Mouse (Mus musculus): Measurements from ENCODE around the gene Nphs1. TPM values are rescaled to one million over a fixed set of nuclear protein-coding genes. Genes with fewer than 3 reads are reported as not detected.

Gene Nphs1
- 0.22 and 0.35 TPM in 2 replicates for polyA plus RNA-seq (2014; fragmentation: Nextera tagmentation; extraction: Ambion mirVana)

DNA sequence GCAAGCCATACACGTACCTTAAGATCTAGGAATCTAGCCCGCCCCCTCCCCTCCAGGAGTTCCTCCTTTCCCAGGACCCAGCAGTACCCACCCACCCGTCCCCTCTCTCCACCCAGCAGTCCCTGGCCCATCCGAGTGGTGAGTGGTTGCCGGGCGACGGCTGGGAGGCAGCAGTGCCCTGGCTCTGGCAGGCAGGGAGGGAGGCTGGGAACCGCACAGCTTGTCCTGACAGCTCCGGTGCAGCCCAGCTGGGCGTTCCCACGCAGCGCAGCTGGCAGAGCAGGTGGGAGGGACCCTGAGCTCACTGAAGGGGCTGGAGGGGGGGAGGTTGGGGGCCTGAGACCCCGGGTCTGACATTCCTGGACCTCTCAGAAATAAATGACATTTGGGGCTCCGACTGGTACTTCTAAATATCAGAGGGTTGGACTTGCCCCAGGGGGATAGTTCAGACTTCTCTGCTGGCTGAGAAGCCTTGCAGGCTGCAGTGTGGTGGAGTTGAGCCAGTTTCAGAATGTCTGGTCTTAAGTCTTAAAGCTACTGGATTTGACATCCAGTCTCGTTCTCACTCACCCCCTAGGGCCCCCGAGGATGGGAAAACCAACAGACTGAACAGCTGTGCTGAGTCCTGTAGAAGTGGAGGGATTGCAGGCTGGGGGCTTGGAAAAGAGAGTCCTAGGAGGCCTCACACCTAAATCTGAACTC is at the start of gene Nphs1, which contains the start of gene Kirrel2:
Gene Nphs1 (plus strand): TSS at position 687 of the 702 bp plus-strand sequence.
Gene Kirrel2 (minus strand): TSS at position 62 of the 702 bp plus-strand sequence.
- Histone ChIP-seq H3K27me3 (replicated peaks; ENCODE audit: control insufficient read depth, insufficient read depth, low read length) (peaks cover 98% of the 10 kb centered on the region), H3K4me1 (ENCODE audit: control insufficient read depth, insufficient read depth, low read length) (peaks cover 8% of the 10 kb centered on the region), H3K9ac (ENCODE audit: low read depth, low read length) (peak within 1 kb of the TSS; percentile 34; the same call in 1 of the 2 replicates), H3K27ac (replicated peaks; ENCODE audit: low read depth, low read length) (no peak within 1 kb of the TSS), H3K4me2 (ENCODE audit: low read depth, low read length) (peak within 1 kb of the TSS; percentile 37), H3K36me3 (ENCODE audit: control insufficient read depth, insufficient read depth, low read length) (no peaks in the 10 kb centered on the region), H3K4me3 (ENCODE audit: low read depth, low read length) (peak within 1 kb of the TSS; percentile 25), H3K9me3 (ENCODE audit: control insufficient read depth, low read length) (peaks cover 5% of the 10 kb centered on the region; the same call in 1 of the 2 replicates)
- WGBS: 2% methylated on average over 15 of the region's 16 CpGs
- peak; percentile 86 for ATAC-seq (ENCODE audit: low read depth)
- DNase-seq (ENCODE audit: low spot score): peak; percentile 78

DNA sequence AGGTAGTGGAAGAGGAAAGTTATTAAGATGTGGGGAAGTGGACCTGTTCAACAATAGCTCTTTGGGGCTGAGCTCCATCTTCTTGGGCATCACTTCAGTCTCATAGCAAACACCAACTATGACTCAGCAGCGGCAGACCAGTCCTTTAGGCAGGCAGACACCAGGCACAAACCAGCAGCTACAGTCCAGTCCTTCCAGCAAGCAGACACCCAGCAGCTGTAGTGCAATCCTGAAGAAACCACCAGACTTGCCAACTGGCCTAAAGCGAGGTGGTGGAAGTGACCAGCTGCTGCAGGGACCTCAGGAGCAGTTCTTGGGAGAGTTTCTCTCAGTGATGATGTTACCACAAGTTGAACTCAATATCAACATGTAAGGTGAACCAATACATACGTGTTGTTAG is 49.5 kb upstream of the Nphs1 start:
- no peaks in the 10 kb centered on the region for H3K36me3 ChIP-seq (ENCODE audit: control insufficient read depth, insufficient read depth, low read length)

DNA sequence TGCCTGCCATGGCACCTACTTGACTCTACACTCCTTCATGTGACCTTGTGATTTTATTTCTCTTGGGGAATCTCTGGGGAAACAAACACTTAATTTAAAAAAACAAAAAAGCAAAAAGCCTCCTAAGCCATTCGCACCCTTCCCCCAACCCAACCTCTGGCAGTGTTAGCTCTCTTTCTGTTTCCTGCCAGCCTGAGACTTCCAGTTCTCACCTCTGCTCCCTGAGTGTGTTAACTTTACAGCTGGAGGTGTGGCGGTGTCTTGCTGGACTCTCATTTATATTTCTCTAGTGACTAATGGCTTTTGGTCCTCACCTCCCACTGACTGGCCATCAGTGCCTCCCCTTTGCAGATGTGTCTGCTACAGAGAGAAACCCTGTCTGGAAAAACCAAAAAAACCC is 48.3 kb upstream of the Nphs1 start:
- DNase-seq (ENCODE audit: low spot score) (no peak), ATAC-seq (ENCODE audit: low read depth) (no peak)
- Histone ChIP-seq H3K9ac (ENCODE audit: low read depth, low read length) (no peak overlapping the region), H3K4me2 (ENCODE audit: low read depth, low read length) (no peak overlapping the region), H3K36me3 (ENCODE audit: control insufficient read depth, insufficient read depth, low read length) (no peaks in the 10 kb centered on the region), H3K27me3 (replicated peaks; ENCODE audit: control insufficient read depth, insufficient read depth, low read length) (no peaks in the 10 kb centered on the region), H3K9me3 (ENCODE audit: control insufficient read depth, low read length) (no peaks in the 10 kb centered on the region), H3K27ac (replicated peaks; ENCODE audit: low read depth, low read length) (no peak overlapping the region), H3K4me1 (ENCODE audit: control insufficient read depth, insufficient read depth, low read length) (no peaks in the 10 kb centered on the region), H3K4me3 (ENCODE audit: low read depth, low read length) (no peak overlapping the region)
- 79% methylated on average over 2 of the region's 2 CpGs for WGBS

More for the DNA sequence above, 49.5 kb upstream of the Nphs1 start:
- Histone ChIP-seq H3K27ac (replicated peaks; ENCODE audit: low read depth, low read length) (no peak overlapping the region), H3K9me3 (ENCODE audit: control insufficient read depth, low read length) (no peaks in the 10 kb centered on the region), H3K9ac (ENCODE audit: low read depth, low read length) (no peak overlapping the region), H3K27me3 (replicated peaks; ENCODE audit: control insufficient read depth, insufficient read depth, low read length) (no peaks in the 10 kb centered on the region), H3K4me2 (ENCODE audit: low read depth, low read length) (no peak overlapping the region), H3K4me1 (ENCODE audit: control insufficient read depth, insufficient read depth, low read length) (no peaks in the 10 kb centered on the region), H3K4me3 (ENCODE audit: low read depth, low read length) (no peak overlapping the region)
- WGBS: 83% methylated on average over 3 of the region's 3 CpGs
- DNase-seq (ENCODE audit: low spot score): no peak
- no peak for ATAC-seq (ENCODE audit: low read depth)

DNA sequence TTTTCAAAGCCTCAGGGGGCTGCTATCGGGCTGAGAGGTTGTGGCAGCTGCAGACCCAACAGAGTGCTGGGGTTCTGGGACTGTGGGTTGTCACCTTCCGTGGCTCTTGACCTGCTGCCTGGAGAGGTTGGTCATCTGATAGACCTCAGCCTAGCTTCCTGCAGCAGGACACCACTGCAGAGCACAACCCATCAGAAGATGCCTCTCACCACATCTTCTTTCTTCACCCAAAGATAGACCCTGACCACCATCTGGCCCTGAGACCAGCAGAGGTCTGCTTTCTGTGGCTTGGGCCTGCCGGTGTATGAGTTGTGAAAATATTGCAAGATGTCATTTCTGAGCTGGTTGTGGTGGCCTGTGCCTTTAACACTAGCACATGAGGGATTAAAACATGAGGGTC is 47.1 kb upstream of the Nphs1 start:
- no peak for ATAC-seq (ENCODE audit: low read depth)

DNA sequence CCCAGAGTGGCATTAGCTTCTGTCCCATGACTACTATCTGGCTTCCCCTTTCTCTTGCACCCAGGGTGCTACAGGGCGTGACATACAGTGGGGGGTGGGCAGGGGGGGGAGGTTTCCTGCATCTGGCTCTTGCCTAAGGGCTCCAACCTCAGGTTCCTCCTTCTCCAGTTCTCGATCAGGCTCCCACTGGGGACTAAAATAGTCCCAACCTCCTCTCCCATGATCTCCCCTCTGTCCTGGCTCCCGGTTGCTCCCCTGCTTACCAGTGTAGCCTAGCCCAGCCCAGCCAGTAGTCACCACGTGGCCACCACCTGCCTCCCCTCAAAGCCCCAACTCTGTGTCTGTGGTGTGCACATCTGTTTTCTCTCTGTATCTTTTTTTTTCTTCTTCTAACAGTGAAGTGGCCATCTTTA is 45.4 kb upstream of the Nphs1 start:
- Histone ChIP-seq H3K27ac (replicated peaks; ENCODE audit: low read depth, low read length) (no peak overlapping the region), H3K36me3 (ENCODE audit: control insufficient read depth, insufficient read depth, low read length) (no peaks in the 10 kb centered on the region), H3K27me3 (replicated peaks; ENCODE audit: control insufficient read depth, insufficient read depth, low read length) (no peaks in the 10 kb centered on the region), H3K4me1 (ENCODE audit: control insufficient read depth, insufficient read depth, low read length) (no peaks in the 10 kb centered on the region), H3K9ac (ENCODE audit: low read depth, low read length) (no peak overlapping the region), H3K4me2 (ENCODE audit: low read depth, low read length) (no peak overlapping the region), H3K4me3 (ENCODE audit: low read depth, low read length) (no peak overlapping the region), H3K9me3 (ENCODE audit: control insufficient read depth, low read length) (no peaks in the 10 kb centered on the region)
- ATAC-seq (ENCODE audit: low read depth) (no peak), DNase-seq (ENCODE audit: low spot score) (no peak)
- WGBS: 38% methylated on average over 4 of the region's 4 CpGs

More for the DNA sequence above, 47.1 kb upstream of the Nphs1 start:
- H3K4me3 ChIP-seq (ENCODE audit: low read depth, low read length): no peak overlapping the region
- no peak overlapping the region for H3K27ac ChIP-seq (replicated peaks; ENCODE audit: low read depth, low read length)
- no peak overlapping the region for H3K4me2 ChIP-seq (ENCODE audit: low read depth, low read length)
- H3K9ac ChIP-seq (ENCODE audit: low read depth, low read length): no peak overlapping the region
- no peak for DNase-seq (ENCODE audit: low spot score)
- H3K9me3 ChIP-seq (ENCODE audit: control insufficient read depth, low read length): no peaks in the 10 kb centered on the region
- 66% methylated on average over 3 of the region's 3 CpGs for WGBS
- H3K36me3 ChIP-seq (ENCODE audit: control insufficient read depth, insufficient read depth, low read length): no peaks in the 10 kb centered on the region
- H3K27me3 ChIP-seq (replicated peaks; ENCODE audit: control insufficient read depth, insufficient read depth, low read length): no peaks in the 10 kb centered on the region
- H3K4me1 ChIP-seq (ENCODE audit: control insufficient read depth, insufficient read depth, low read length): no peaks in the 10 kb centered on the region

DNA sequence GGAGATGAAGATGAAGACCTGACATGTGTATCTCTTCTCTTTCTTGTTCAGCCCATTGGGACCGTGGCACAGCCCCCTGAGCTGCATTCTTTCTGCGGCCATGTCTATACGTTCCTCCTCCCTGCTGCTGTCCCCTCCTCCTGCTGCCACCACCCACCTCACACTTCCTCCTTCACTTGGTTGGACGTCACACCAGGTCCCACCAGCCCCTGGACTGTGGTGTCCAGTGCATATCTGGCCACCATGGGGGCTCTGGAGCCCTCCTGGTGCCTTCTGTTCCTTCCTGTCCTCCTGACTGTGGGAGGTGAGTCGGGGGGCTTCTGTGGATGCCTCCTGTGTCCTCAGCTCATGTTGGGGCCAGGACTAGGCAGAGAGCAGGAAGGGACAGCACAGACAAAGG is 44.5 kb upstream of the Nphs1 start, which contains the start of gene Tyrobp:
Gene Tyrobp (plus strand): TSS at position 165 of the 400 bp plus-strand sequence.
- no peak within 1 kb of the TSS for H3K9ac ChIP-seq (ENCODE audit: low read depth, low read length)
- ATAC-seq (ENCODE audit: low read depth): no peak
- 64% methylated on average over 5 of the region's 5 CpGs for WGBS

DNA sequence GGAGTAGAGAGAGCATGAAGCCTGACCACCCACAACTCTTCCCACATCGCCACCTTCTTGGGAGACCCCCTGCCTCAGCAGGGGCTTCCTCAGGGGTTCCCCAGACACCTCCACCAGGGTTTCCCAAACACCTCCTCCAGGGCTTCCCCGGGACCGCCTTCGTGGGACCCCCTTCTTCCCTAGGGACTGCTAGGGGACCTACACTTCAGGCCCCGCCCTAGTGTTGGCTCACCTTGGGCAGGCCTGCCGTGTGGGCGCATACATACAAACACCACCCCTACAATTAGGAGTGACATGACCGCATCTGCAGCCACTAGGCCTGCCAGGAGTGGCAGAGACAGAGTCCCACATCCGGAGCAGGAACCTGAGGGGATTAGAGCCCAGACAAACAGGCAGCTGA is 40.3 kb upstream of the Nphs1 start:
- Histone ChIP-seq H3K9ac (ENCODE audit: low read depth, low read length) (no peak overlapping the region), H3K4me2 (ENCODE audit: low read depth, low read length) (no peak overlapping the region), H3K36me3 (ENCODE audit: control insufficient read depth, insufficient read depth, low read length) (no peaks in the 10 kb centered on the region), H3K4me3 (ENCODE audit: low read depth, low read length) (no peak overlapping the region), H3K4me1 (ENCODE audit: control insufficient read depth, insufficient read depth, low read length) (no peaks in the 10 kb centered on the region), H3K9me3 (ENCODE audit: control insufficient read depth, low read length) (peaks cover 7% of the 10 kb centered on the region; the same call in 1 of the 2 replicates), H3K27ac (replicated peaks; ENCODE audit: low read depth, low read length) (no peak overlapping the region), H3K27me3 (replicated peaks; ENCODE audit: control insufficient read depth, insufficient read depth, low read length) (no peaks in the 10 kb centered on the region; the same call in 1 of the 2 replicates)
- no peak for DNase-seq (ENCODE audit: low spot score)
- ATAC-seq (ENCODE audit: low read depth): no peak
- 69% methylated on average over 9 of the region's 9 CpGs for WGBS

More for the DNA sequence above, 44.5 kb upstream of the Nphs1 start, which contains the start of gene Tyrobp:
- no peaks in the 10 kb centered on the region for H3K4me1 ChIP-seq (ENCODE audit: control insufficient read depth, insufficient read depth, low read length)
- no peaks in the 10 kb centered on the region for H3K27me3 ChIP-seq (replicated peaks; ENCODE audit: control insufficient read depth, insufficient read depth, low read length)
- peaks cover 1% of the 10 kb centered on the region; the same call in 1 of the 2 replicates for H3K9me3 ChIP-seq (ENCODE audit: control insufficient read depth, low read length)
- no peak within 1 kb of the TSS for H3K4me2 ChIP-seq (ENCODE audit: low read depth, low read length)
- H3K36me3 ChIP-seq (ENCODE audit: control insufficient read depth, insufficient read depth, low read length): no peaks in the 10 kb centered on the region
- no peak for DNase-seq (ENCODE audit: low spot score)
- no peak within 1 kb of the TSS for H3K4me3 ChIP-seq (ENCODE audit: low read depth, low read length)
- no peak within 1 kb of the TSS for H3K27ac ChIP-seq (replicated peaks; ENCODE audit: low read depth, low read length)

DNA sequence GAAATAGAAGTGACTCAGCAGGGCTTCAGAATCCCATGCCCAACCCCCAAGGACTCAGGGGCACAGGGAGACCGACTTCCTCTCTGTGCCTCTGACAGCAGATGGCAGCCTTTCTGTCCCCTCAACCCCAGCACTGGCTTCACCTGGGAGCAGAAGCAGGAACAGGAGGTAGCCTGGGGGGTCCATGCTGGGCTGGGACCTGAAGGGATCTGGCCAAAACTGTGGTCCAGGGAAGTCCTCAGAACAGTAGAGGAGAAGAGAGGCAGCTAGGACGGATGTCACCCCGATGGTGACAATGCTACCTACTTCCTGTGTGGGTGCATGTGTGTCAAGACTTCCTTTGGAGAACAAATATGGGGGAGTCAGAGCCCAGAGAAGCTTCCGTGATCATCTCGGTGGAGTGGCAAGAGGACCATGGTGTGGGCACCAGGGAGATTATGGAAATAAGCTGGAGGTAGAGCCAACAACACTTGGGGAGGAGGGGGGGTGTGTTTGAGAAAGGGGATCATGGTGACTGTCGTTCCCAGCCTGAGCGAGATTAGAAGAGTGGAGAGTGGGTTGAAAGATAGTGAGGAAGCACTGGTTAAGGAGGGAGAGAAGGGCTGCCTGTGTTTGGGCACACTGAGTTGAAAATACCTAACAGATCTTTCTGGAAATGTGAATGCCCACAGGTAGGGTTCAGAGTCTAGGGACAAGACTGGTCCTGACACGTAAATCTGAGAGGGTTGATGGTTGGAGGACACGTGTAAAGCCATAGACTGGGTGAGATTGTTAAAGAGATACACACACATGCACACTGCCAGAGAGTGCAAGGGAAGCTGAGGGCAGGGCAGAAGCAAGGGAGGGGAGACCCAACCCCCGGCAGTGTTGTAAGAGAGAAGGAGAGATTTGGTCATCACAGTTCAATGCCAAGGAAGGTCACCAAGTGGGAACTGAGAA is 38.3 kb upstream of the Nphs1 start, which contains the start of gene Hcst:
Gene Hcst (minus strand): TSS at position 294 of the 939 bp plus-strand sequence.
- H3K9ac ChIP-seq (ENCODE audit: low read depth, low read length): no peak within 1 kb of the TSS
- H3K4me2 ChIP-seq (ENCODE audit: low read depth, low read length): no peak within 1 kb of the TSS
- no peaks in the 10 kb centered on the region for H3K4me1 ChIP-seq (ENCODE audit: control insufficient read depth, insufficient read depth, low read length)
- no peaks in the 10 kb centered on the region for H3K36me3 ChIP-seq (ENCODE audit: control insufficient read depth, insufficient read depth, low read length)
- no peak for ATAC-seq (ENCODE audit: low read depth)
- WGBS: 70% methylated on average over 10 of the region's 10 CpGs
- H3K27me3 ChIP-seq (replicated peaks; ENCODE audit: control insufficient read depth, insufficient read depth, low read length): no peaks in the 10 kb centered on the region; the same call in 1 of the 2 replicates
- H3K9me3 ChIP-seq (ENCODE audit: control insufficient read depth, low read length): peaks cover 7% of the 10 kb centered on the region; the same call in 1 of the 2 replicates
- no peak within 1 kb of the TSS for H3K4me3 ChIP-seq (ENCODE audit: low read depth, low read length)
- DNase-seq (ENCODE audit: low spot score): no peak
- no peak within 1 kb of the TSS for H3K27ac ChIP-seq (replicated peaks; ENCODE audit: low read depth, low read length)
